Mouse (Mus musculus) kidney, embryonic 14.5 days (tissue): Measurements from ENCODE around the gene Plekhg4. TPM values are rescaled to one million over a fixed set of nuclear protein-coding genes. Genes with fewer than 3 reads are reported as not detected.

ENCODE experiments used
- polyA plus RNA-seq: library from polyadenylated mRNA; unstranded; fragments of >200 nt; fragmentation: Nextera tagmentation; extraction: Ambion mirVana; gene quantifications from 2 replicates; pipeline ENCODE4 v1.2.1, GENCODE M21; 2014

Plekhg4 gene
- polyA plus RNA-seq, 1 experiment from 2014 or later, result 1.2 TPM

Other genes starting within 250 kb of the Plekhg4 start
- not detected in 2 replicates for gene Ces4a, start 241.5 kb upstream of the Plekhg4 start, polyA plus RNA-seq
- 73.9 and 96.5 TPM in 2 replicates for gene Cbfb, start 202.6 kb upstream of the Plekhg4 start, polyA plus RNA-seq
- gene D230025D16Rik, start 148.1 kb upstream of the Plekhg4 start, polyA plus RNA-seq, result 18.3 and 28.8 TPM in 2 replicates
- 6.9 and 7.3 TPM in 2 replicates for gene B3gnt9, start 118.1 kb upstream of the Plekhg4 start, polyA plus RNA-seq
- 13.1 and 15.7 TPM in 2 replicates for gene Tradd, start 108.7 kb upstream of the Plekhg4 start, polyA plus RNA-seq
- 1.5 and 1.9 TPM in 2 replicates for gene Fbxl8, start 108.6 kb upstream of the Plekhg4 start, polyA plus RNA-seq
- not detected in 2 replicates for gene Hsf4, start 103.5 kb upstream of the Plekhg4 start, polyA plus RNA-seq
- 0.85 and 1.1 TPM in 2 replicates for gene Nol3, start 97.1 kb upstream of the Plekhg4 start, polyA plus RNA-seq
- gene 4931428F04Rik, start 83.4 kb upstream of the Plekhg4 start, polyA plus RNA-seq, result 4.3 and 10.4 TPM in 2 replicates
- 13.1 and 17.8 TPM in 2 replicates for gene Exoc3l, start 77.2 kb upstream of the Plekhg4 start, polyA plus RNA-seq
- gene E2f4, start 75.6 kb upstream of the Plekhg4 start, polyA plus RNA-seq, result 103 and 117 TPM in 2 replicates
- 6.1 and 9.4 TPM in 2 replicates for gene Elmo3, start 67.7 kb upstream of the Plekhg4 start, polyA plus RNA-seq
- gene Lrrc29, start 47.0 kb upstream of the Plekhg4 start, polyA plus RNA-seq, result 1.6 and 2.1 TPM in 2 replicates
- gene Tmem208, start 46.9 kb upstream of the Plekhg4 start, polyA plus RNA-seq, result 120 and 142 TPM in 2 replicates
- gene Fhod1, start 25.3 kb upstream of the Plekhg4 start, polyA plus RNA-seq, result 5.1 and 6.0 TPM in 2 replicates
- gene Slc9a5, start 24.4 kb upstream of the Plekhg4 start, polyA plus RNA-seq, result 2.6 and 4.0 TPM in 2 replicates
- gene Kctd19, start 40.2 kb downstream of the Plekhg4 start, polyA plus RNA-seq, result not detected in 2 replicates
- gene Lrrc36, start 40.3 kb downstream of the Plekhg4 start, polyA plus RNA-seq, result 0.21 TPM in 1 of 2 replicates, not detected in the other
- 18.3 and 22.3 TPM in 2 replicates for gene Tppp3, start 98.3 kb downstream of the Plekhg4 start, polyA plus RNA-seq
- gene Zdhhc1, start 123.6 kb downstream of the Plekhg4 start, polyA plus RNA-seq, result 27.4 and 37.3 TPM in 2 replicates
- 32.9 and 40.2 TPM in 2 replicates for gene Hsd11b2, start 145.5 kb downstream of the Plekhg4 start, polyA plus RNA-seq
- 73.9 and 90.1 TPM in 2 replicates for gene Atp6v0d1, start 192.8 kb downstream of the Plekhg4 start, polyA plus RNA-seq
- gene Ripor1, start 232.0 kb downstream of the Plekhg4 start, polyA plus RNA-seq, result 17.3 and 28.4 TPM in 2 replicates